Mouse (Mus musculus): ENCODE measurements around the gene Ddr1.

The Ddr1 gene

DNA sequence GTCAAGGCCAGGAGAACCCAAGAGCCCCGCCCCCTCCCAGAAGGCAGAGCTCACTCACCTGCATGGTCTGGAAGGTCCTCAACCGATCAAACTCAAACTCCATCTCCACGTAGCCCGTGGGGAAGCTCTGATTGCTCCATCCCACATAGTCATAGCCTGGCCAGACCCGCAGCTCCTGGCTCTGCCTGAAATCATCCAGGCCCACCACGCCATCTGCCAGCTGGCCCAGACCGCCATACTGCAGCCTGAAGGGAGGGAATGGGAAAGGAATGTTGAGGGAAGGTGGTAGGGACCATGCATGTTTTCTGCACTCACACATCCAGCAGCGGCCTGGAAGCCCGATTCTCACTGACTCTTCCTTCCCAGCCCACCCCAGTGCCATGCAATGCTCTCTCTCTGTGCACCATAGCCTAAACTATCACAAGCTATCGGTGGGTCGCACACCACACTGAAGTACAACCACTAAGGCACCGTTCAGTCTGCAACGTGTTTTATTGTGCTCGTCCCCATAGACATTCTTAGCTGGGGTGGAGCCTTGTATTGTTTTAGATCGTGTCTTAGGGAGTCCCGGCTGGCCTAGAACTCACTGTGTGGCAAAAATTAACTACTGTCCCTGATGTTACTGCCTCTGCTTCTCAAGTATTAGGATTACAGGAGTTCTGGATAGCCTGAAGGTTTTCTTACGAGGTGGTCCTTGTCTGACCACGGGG is 14.3 kb downstream of the Ddr1 start:
- DNase-seq, result no peak

DNA sequence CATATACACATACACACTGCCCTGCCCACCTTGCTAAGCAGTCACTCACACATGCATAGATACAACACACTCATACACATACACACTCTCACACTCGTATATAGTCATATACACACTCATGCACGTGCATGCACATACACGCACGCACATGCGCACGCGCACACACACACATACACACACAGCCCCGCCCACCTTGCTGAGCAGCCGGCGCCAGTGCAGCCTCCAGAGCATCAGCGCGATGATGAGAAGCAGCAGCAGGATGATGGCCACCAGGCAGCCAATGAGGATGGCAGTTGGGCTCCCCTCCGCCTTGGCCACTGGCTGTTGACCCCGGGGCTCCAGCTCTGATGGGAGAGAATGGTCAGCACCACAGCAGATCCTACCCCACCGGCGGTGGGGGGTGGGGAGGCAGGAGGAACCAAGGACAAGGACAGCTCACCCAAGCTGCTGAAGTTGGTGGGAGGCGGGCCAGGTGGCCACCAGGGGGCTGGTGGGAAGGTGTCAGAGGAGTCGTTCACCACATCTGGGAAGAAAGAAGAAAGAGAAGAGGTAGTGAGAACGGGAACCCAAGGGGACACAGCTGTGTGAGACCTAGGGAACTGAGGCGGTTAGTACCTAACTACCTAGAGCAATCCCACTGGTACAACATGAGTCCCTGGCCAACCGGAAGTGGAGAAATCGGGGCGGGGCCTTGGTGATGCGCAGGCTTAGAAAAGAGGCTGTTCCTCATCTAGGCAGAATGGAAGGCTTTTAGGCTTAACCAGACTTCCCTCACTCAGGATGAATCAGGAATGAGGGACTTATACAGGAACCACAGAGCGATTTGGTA is 15.9 kb downstream of the Ddr1 start:
- peak; percentile 20 for DNase-seq

DNA sequence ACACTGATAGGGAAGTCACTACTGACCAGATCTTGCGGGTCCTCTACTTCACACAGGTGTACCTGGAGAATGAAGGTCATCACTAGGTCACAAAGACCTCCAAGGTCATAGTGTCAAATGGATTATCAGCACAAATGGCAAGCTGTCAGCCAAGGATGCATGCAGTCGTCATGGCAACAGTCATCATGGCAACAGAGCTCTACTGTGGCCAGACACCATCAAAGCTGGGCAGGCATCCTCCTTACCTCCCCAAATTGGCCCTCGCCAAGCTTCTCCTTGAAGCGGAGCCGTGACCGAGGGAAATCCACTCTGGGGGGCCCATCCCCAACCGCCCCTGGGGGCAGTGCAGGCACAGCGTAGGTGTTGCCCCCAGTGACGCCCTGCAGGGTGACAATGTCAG is 19.4 kb downstream of the Ddr1 start:
- no peak for DNase-seq

DNA sequence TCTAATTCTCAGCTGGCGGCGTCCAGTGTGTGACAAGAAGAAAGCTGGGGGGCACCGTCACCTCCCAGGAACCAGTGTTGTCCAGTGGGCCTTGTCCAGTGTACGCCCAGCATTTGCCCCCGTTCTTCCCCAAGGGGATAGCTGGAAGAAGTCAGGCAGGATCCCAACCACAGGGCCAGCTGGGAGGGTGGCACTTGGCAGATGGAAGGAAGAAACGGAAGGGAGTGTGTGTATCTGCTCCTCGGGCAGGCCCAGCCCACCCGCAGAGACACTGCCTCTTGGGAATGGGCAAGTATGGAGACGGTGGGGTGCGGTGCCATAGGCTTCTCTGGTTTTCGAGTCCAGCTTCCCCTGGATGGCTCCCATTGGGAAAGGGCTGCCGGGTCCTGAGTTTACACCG is 22.4 kb downstream of the Ddr1 start:
- DNase-seq, result peak; percentile 15

DNA sequence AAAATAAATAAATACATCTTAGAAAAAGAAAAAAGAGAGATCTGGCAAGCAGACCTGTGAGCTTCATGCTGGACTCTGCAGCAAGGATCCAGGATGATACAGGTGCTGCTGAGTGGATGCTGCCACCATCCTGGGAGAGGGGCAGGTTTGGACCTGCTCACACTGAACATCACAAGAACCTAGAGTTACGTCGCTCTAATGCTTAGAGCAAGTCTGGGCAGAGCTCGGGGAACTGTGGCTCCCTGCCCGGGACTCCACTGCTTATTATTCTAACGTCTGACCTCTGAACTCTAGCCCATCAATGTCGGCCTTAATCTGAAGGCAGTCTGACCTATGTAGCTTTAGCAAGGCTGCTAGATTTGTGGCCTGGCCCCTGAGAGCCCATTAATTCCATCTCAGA is 23.8 kb downstream of the Ddr1 start:
- DNase-seq, result no peak

DNA sequence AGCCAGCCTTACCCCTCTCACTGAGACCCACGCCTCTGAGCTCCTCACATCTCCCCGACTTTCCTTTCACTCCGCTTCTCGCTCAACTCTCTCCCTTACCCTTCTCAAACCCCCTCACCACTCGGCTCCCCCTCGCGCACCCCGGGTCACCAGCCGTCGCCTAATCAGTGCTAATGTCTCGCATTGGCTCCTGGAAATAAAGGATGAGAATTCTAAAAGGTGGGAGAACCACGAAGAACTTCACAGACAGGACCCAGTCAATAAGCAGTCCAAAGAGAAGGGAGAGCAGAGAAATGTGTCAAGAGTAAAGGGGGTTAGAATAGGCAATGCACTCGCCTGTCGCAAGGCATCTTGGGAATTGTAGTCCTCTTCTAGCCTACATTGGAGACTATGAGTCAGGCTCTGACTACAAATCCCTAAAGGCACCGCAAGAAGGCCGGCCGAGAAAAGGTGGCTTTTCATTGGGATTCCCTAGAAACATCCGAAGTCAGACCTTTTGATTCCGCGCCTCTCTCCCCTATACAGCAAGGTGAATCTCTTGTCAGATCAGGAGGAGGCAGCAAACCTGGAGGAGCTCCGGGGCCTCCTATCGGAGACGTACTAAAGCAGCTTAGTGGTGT is 30.9 kb downstream of the Ddr1 start, which contains the start of gene Gtf2h4:
Gtf2h4 (minus strand) TSS at position 324 of the 620 bp plus-strand sequence.
- peak; percentile 93 for DNase-seq

DNA sequence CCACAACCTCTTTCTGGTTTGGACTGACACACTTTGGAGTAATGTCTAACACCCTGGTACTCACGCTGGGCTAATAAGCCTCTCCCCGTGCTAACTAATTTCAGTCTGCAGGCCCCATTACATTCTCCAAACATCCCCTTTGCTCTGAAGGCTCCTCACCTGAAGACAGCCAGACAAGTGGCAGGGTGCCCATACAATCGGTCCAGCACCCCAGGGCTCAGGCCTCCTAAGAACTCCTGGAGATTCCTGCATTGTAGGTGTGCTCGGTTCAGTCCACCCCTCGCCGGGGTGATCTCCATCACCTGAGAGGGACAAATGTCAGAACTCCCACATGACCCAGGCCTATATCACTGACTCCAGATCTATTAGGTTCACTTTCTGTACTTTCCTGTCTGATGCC is 31.9 kb downstream of the Ddr1 start:
- no peak for DNase-seq

DNA sequence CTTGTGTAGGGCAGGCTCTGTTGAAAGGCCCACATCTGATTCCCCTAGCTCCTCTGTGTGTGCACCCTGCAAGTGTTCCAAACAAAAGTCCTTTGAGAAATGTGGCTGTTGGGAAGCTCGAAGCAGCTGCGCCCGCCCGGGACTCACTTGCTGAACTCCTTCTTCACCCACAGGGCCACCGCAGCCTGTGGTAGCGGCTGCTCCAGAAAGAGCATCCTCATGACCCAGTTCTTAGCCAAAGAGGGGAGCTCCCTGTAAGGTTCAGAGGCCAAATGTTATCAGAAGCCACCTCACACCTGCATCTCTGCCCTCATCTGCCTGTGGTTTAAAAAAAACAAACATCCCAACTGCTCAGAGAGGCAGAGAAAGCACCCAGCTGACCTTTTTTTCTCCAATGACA is 32.6 kb downstream of the Ddr1 start:
- no peak for DNase-seq

DNA sequence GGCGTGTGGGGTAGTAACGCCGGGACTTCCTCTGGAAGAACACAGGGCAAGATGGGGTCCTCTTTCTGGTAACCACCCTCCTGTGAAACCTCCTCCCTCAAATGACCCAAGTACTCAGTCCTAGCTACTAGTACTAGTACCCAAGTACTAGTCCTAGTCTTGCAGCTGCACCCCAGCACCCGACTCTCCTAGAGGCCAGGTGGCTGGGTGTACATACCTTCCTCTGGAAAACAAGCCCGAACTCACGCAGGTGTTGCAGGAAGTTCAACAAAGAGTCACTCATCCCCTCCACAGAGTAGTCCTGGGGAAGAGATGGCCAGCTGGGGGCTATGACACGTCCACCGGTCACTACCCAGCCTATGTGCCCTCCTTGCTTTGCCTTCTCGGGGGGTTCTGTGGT is 34.7 kb downstream of the Ddr1 start:
- DNase-seq, result no peak

DNA sequence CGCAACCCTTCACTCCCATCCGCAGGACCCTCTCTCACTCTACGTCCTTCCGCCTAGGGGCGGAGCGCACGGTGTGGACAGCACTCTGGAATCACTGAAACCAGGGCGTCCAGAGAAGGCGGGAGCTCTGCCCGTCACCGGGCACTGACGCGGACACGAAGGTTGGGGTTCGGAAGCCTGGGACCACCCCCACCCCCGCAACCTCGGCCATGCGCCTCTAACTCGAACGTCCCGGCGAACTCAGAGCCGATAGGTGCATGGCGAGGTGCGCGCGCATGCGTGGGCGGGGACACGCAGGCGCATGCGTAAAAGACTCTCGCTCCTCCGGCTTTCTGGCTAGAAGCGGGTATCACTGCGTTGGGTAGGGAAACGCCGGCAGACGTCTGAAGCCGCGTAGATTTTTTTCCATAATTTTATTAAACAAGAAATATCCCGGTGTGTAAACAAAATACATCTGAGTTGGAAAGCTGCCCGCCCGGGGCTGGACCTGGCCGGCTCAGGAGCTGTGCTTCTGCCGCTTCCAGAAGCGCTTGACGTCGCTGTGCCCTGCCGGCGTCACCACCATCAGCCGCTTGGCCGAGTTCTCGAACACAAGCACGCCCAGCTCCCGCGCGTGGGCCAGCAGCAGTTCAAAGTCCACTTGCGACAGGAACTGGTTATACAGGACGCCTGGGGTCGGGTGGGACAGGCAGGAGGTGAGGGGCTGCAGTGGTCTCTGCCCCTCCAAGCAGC is 36.9 kb downstream of the Ddr1 start, which contains the start of gene Vars2:
Vars2 (minus strand) TSS at position 259 of the 732 bp plus-strand sequence.
- DNase-seq, result peak; percentile 98

DNA sequence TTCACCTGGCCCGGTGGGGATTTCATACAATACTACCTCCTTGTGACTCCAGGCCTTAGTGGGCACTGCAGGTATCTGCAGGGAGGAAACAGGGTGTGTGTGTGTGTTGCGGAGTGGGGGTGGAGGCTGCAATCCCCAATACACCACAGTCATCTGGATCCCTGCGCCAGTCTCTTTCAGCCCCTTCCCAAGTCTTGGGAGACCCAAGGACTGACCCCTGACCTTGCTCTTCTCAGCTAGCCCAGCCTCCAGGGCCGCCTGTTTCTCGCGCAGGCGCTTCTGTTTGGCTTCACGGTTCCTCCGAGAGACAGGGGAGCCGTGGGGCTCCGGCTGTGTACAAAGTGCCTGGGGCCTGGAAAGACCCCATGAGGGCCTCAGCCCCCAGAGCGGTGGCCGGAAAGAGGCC is 37.6 kb downstream of the Ddr1 start:
- peak; percentile 55 for DNase-seq

DNA sequence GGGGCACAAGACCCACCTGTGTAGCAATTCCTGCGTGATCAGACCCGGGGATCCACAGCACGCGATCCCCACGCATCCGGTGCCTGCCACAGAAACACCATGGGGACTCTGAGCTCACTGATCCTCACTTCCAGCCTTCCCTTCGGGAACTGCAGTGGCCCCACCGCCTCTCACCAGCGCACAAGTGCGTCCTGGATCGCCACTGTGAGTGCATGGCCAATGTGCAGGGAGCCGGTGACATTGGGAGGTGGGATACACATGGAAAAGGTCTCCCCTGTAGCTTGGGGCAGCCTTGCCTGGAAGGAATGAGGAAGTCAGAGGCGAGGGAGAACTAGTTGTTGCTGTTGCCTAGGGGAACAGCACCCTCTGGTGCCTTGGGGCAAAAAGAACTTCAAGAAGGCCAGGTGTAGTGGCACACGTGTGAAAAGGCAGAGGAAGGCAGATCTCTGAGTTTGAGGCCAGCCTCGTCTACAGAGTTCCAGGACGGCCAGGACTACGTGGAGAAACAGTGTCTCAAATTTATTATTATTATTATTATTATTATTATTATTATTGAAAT is 38.4 kb downstream of the Ddr1 start:
- peak; percentile 63 for DNase-seq

DNA sequence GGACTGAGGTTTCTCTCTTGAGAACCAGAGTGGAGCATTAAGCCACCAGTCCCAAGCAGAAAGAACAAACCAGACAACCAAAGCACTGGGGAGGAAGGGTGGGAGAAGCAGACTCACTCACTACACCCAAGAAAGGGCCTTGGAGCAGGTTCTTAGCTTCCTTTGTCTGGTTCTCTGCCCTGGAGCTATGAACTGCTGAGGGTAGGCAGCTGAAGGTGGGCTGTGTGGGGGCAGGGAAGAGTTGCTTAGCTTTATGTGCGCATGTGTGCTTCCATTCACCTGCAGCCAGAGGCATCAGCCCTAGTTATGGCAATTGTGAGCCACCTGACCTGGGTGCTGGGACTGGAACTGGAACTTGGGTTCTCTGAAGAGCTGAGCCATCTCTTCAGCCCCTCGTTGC is 51.3 kb downstream of the Ddr1 start:
- DNase-seq, result no peak

DNA sequence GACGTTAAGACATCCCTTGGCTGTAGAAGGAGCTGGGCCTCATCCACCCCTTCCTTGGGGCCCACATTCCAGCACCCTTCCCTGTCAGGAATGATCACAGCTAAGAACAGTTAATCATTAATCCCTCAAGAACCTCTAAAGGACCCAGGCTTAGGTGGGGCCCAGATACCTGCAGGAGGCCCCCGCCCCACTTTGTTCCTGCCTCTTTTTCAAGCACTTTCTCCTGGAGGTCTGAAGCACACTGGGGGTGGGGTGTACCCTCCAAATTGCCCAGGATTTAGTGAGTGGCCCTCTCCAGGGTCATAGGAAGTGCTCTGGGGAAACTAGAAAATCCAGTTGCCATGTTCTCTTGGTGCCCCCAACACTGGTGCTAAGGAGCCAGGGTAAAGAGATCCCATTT is 55.0 kb downstream of the Ddr1 start:
- DNase-seq, result peak; percentile 45

DNA sequence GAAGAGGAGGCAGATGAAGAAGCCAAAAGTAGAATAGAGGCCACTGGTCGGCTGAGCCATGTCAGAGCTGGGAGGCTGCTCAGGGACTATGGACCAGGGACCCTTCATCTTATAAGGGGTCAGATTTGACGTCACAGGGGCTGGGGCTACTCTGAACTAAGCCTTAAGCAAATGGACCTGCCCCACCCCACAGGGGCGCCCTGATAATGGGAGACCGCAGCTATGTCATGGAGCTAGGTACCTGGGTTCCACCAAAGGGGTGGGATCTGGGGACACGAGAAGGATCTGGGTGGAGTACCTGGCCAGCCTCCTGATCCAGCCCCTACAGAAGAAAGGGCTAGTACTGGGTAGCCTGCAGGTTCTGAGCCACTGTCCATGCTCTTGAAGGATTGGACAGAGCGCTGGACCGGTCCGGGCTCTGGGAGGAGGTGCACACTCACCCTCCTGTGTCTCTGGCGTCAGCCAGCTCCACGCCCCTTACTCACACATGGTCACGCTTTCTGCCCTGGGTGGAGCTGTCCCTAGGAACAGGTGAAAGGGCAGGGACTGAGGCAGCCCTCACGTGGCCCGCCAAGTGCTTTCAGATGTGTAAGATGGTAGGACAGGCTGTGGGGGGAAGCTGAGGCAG is 60.7 kb downstream of the Ddr1 start, which contains the start of gene Mucl3:
Mucl3 (minus strand) TSS at position 87 of the 628 bp plus-strand sequence.
- no peak for DNase-seq

DNA sequence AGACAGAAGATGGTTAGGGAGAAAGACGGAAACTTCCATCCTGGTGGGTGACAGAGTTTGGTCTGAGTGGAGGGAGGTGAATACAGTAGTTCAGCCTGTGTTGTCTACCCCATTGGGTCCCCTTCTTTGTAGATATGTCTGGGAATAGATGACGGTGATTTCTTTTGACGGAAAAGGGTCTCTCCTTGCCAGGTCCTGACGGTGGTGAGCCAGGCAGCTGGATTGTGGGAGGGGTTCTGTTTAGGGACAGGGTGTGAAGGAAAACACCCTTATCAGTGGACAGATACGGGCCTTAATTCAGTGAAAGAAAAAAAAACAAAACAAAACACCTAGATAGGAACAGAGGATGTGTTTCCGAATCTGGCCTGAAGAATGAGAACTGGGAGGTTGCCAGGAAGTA is 65.1 kb downstream of the Ddr1 start:
- DNase-seq, result no peak

DNA sequence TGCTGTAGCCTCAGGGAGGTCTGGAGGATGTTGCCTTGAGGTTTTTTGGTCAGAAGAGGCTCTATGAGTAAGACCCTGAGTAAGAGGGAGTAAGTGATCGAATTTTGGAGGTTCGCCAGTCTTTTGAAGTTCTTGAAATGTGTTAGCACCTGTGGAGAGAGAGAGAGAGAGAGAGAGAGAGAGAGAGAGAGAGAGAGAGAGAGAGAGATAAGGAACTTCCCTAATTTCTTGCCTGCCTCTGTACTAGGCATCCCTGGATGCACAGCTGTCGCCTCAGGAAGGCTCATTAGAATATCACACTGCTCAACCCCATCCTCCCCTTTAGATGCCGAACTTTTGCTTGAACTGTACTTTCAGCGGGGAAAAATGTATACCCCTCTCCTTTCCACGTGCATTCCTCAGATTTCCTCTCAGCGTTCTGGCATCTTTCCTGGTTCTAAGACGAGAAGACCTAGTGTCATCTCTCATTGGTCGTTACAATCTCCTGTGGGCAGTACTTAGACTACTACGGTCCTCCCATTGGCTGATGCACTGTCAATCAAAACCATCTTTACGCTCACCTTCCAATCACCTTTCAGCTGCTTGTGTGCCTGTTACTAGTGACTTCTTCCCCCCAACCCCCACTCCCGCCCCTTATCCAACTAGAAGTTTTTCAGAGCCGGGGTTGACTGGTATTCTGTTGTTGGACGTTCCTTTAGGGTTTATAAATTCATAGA is 65.8 kb downstream of the Ddr1 start:
- peak; percentile 80 for DNase-seq

DNA sequence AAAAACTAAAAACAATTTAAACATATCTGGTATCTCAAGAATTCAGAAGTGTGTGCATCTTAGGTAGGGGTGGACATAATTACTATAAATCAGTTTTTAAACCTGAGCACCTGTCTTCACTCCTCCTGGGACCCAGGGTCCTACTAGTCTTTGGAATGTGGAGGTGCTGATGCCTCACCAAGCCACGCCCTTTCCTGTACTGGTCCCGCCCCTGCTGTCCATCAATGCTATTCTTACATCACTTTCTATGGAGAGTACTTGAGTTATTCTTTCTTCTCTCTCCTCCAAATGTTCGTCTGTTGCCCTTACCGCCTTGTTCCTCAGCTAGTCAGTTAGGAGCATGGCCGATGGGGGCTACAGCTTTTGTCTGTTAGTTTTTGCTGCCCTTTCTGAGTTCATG is 68.1 kb downstream of the Ddr1 start:
- peak; percentile 60 for DNase-seq

DNA sequence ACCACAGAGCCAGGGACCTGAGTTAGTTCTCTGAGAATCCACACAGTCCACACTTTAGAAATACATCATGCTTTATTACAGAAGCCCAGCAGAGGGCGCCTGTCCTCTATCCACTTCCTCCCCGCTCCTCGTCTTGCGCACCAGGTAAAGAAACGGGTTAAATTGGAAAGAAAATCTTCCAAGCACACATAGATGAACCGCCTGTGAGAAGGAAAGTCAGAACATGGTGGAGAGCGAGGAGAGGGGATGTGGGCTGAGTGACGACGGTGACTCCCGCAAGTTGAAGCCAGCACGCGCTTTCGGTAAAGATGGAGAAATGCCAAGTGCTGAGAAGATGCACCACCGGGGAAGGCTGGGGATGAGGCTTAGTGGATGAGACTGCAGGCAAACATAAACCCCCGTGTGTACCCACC is 68.7 kb downstream of the Ddr1 start:
- peak; percentile 84 for DNase-seq

DNA sequence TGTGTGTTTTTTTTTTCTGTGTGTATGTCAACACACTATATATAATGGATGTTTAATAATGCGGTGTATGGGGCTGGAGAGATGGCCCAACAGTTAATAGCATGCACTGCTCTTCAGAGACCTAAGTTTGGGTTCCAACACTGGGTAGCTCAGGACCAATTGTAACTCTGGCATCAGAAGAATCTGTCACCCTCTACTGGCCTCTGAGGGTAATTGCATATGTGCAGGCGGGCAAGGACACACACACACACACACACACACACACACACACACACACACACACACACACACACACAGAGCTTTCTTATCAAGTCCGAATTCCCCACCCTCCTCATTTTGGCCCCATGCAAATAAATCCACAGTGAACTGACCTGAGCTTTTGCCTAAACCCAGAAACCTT is 69.2 kb downstream of the Ddr1 start:
- no peak for DNase-seq

DNA sequence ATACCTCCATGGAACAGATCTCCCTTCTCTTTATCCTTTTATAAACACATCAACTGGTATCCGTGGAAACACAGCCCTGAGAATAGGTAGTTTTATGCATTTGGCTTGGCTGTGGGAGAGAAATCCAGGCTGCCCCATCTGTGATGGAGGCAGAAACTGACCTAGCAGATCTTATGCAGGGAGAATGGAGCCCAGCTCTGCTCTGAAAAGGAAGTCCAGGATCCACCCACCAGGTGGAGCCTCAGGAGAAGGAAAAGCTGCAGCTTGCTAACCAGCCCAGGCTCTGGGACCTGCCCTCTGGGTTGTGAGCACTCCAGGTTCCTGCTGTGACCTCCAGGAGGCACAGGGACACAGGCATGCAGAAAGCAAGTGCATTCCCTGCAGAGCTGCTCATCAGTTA is 70.4 kb downstream of the Ddr1 start:
- DNase-seq, result peak; percentile 69

All from kidney, postnatal 10 days (tissue).